Mouse (Mus musculus) heart, postnatal 0 days (tissue): Measurements from ENCODE around the gene H2afb2. TPM values are rescaled to one million over a fixed set of nuclear protein-coding genes. Genes with fewer than 3 reads are reported as not detected.

Experiments used
- ATAC-seq: fragments of 200-750 bp; cut with Nextera tagmentation; 2 replicates; pipeline ENCODE4 v1.8.0; 2017; ENCODE audit warnings: low read depth, moderate number of reproducible peaks, moderate library complexity; ENCODE audit not compliant: insufficient read depth
- DNase-seq: peaks from one replicate; pipeline ENCODE4 v3.0.0-alpha.2; 2016; ENCODE audit warnings: low spot score
- H3K27ac ChIP-seq: fragments of 300-500 bp; sonication (generic); 2 replicates; pipeline ENCODE4 v1.5.1; 2014; ENCODE audit warnings: low read depth, mild to moderate bottlenecking
- H3K27me3 ChIP-seq: fragments of 300-500 bp; sonication (generic); 2 replicates; pipeline ENCODE4 v1.6.1; 2014; ENCODE audit warnings: low read length, mixed read lengths; ENCODE audit not compliant: control insufficient read depth, insufficient read depth
- H3K36me3 ChIP-seq: fragments of 300-500 bp; sonication (generic); replicated peaks from 2 replicates; pipeline ENCODE4 v1.6.1; 2014; ENCODE audit warnings: low read length, mixed read lengths; ENCODE audit not compliant: control insufficient read depth, insufficient read depth
- H3K4me1 ChIP-seq: fragments of 300-500 bp; sonication (generic); 2 replicates; pipeline ENCODE4 v1.6.1; 2014; ENCODE audit warnings: antibody characterized with exemption; ENCODE audit not compliant: control insufficient read depth, insufficient read depth
- H3K4me2 ChIP-seq: fragments of 300-500 bp; sonication (generic); 2 replicates; pipeline ENCODE4 v1.6.1; 2014; ENCODE audit warnings: low read depth, mild to moderate bottlenecking, low read length, moderate library complexity
- H3K4me3 ChIP-seq: fragments of 300-500 bp; sonication (generic); 2 replicates; pipeline ENCODE4 v1.5.1; 2014; ENCODE audit warnings: low read depth, low read length
- H3K9ac ChIP-seq: fragments of 300-500 bp; sonication (generic); replicated peaks from 2 replicates; pipeline ENCODE4 v1.6.1; 2014; ENCODE audit warnings: low read depth, low read length, mixed read lengths
- H3K9me3 ChIP-seq: fragments of 300-500 bp; sonication (generic); replicated peaks from 2 replicates; pipeline ENCODE4 v1.6.1; 2016; ENCODE audit warnings: low read length; ENCODE audit not compliant: control insufficient read depth
- CTCF ChIP-seq: IDR thresholded peaks from 2 replicates; pipeline ENCODE4 v1.5.1; 2016; ENCODE audit warnings: antibody characterized with exemption, control low read depth, low read depth
- EP300 ChIP-seq: IDR thresholded peaks from 2 replicates; pipeline ENCODE4 v1.6.1; 2016; ENCODE audit warnings: antibody characterized with exemption, low read depth
- WGBS: fragments of 180-500 bp; shearing (Covaris S2); extraction: QIAGEN DNeasy Blood & Tissue Kit; methylation state at CpG from one replicate; pipeline ENCODE4 v1.1.7; 2014; 5-methylcytosine and 5-hydroxymethylcytosine counted together
- polyA plus RNA-seq: library from polyadenylated mRNA; unstranded; fragments of >200 nt; fragmentation: Nextera tagmentation; extraction: Ambion mirVana; gene quantifications from 2 replicates; pipeline ENCODE4 v1.2.1, GENCODE M21; 2015
- total RNA-seq: library from RNA; depleted of rRNA; stranded (reverse); fragments of >200 nt; gene quantifications from 2 replicates; pipeline ENCODE4 v1.2.3, GENCODE M21; 2014; ENCODE audit warnings: low replicate concordance; rRNA removed

H2afb2 gene
- total RNA-seq = not detected in 2 replicates
- not detected in 2 replicates for polyA plus RNA-seq

DNA sequence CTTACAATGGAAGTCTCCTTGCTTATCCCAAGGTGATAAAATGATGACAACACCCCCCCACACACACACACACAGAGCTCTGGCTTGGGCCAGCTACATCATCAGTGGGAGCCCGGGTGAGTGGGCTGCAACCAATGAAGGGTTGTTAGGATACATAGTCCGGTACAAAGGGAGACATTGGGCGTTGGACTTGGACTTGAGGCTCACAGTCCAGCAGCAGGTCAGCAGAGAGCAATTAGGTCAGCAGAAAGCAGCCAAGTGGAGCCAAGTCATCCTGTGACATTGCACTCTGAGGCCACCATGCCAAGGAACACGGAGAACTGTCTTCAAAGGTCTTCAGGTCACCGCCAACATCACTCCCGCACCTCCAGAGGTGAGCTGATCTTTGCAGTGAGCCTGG, at the start of gene H2afb2:
H2afb2 (plus strand) TSS at position 301 of the 400 bp plus-strand sequence.
- H3K4me1 ChIP-seq = no peaks in the 10 kb centered on the region
- H3K27me3 ChIP-seq = no peaks in the 10 kb centered on the region
- DNase-seq = no peak
- H3K9ac ChIP-seq = no peak within 1 kb of the TSS
- H3K27ac ChIP-seq = no peak within 1 kb of the TSS
- 78% methylated on average over 6 of the region's 6 CpGs for WGBS
- no peak for ATAC-seq
- no peaks in the 10 kb centered on the region for H3K9me3 ChIP-seq
- no peak within 1 kb of the TSS for H3K4me3 ChIP-seq
- TF ChIP-seq CTCF = no peak
- no peak for TF ChIP-seq EP300
- H3K4me2 ChIP-seq = no peak within 1 kb of the TSS
- H3K36me3 ChIP-seq = no peaks in the 10 kb centered on the region

Other genes starting within 250 kb of the H2afb2 start
- not detected in 2 replicates for gene Cpxcr1, start 232.2 kb upstream of the H2afb2 start, total RNA-seq
- not detected in 2 replicates for gene Cpxcr1, start 232.2 kb upstream of the H2afb2 start, polyA plus RNA-seq